Mouse (Mus musculus) limb, embryonic 14.5 days (tissue): Measurements from ENCODE around the gene Pign. TPM values are rescaled to one million over a fixed set of nuclear protein-coding genes. Genes with fewer than 3 reads are reported as not detected.

Experiments used
- ATAC-seq: fragments of 200-750 bp; cut with Nextera tagmentation; 2 replicates; pipeline ENCODE4 v1.8.0; 2017; ENCODE audit warnings: low read depth, moderate number of reproducible peaks, moderate TSS enrichment; ENCODE audit not compliant: low FRiP score
- DNase-seq: peaks from one replicate; pipeline ENCODE4 v3.0.0-alpha.2; 2015; ENCODE audit warnings: low spot score
- H3K27ac ChIP-seq: fragments of 300-500 bp; sonication (generic); replicated peaks from 2 replicates; pipeline ENCODE4 v1.5.1; 2014; ENCODE audit warnings: low read depth, mild to moderate bottlenecking, low read length, moderate library complexity, mixed read lengths
- H3K27me3 ChIP-seq: fragments of 300-500 bp; sonication (generic); 2 replicates; pipeline ENCODE4 v1.6.1; 2014; ENCODE audit warnings: low read length, mixed read lengths; ENCODE audit not compliant: control insufficient read depth, insufficient read depth
- H3K36me3 ChIP-seq: fragments of 300-500 bp; sonication (generic); 2 replicates; pipeline ENCODE4 v1.6.1; 2014; ENCODE audit warnings: mild to moderate bottlenecking, low read length, moderate library complexity, mixed read lengths; ENCODE audit not compliant: control insufficient read depth, insufficient read depth
- H3K4me1 ChIP-seq: fragments of 300-500 bp; sonication (generic); 2 replicates; pipeline ENCODE4 v1.6.1; 2014; ENCODE audit warnings: antibody characterized with exemption, low read length, mixed read lengths; ENCODE audit not compliant: control insufficient read depth, insufficient read depth
- H3K4me2 ChIP-seq: fragments of 300-500 bp; sonication (generic); replicated peaks from 2 replicates; pipeline ENCODE4 v1.6.1; 2014; ENCODE audit warnings: low read depth, mild to moderate bottlenecking, low read length, moderate library complexity; ENCODE audit not compliant: severe bottlenecking
- H3K4me3 ChIP-seq: fragments of 300-500 bp; sonication (generic); replicated peaks from 2 replicates; pipeline ENCODE4 v1.5.1; 2014; ENCODE audit warnings: low read length
- H3K9ac ChIP-seq: fragments of 300-500 bp; sonication (generic); 2 replicates; pipeline ENCODE4 v1.6.1; 2014; ENCODE audit warnings: mild to moderate bottlenecking, low read depth, low read length, moderate library complexity; ENCODE audit not compliant: severe bottlenecking
- H3K9me3 ChIP-seq: fragments of 300-500 bp; sonication (generic); 2 replicates; pipeline ENCODE4 v1.6.1; 2016; ENCODE audit warnings: low read length; ENCODE audit not compliant: control insufficient read depth
- POLR2A ChIP-seq: fragments of 200-500 bp; IDR thresholded peaks from 2 replicates; pipeline ENCODE4 v1.8.0; 2012; ENCODE audit warnings: inconsistent platforms, mild to moderate bottlenecking, moderate library complexity, borderline replicate concordance; ENCODE audit not compliant: insufficient read depth, insufficient read length; ENCODE audit errors: extremely low read depth
- WGBS: fragments of 180-500 bp; shearing (Covaris S2); extraction: QIAGEN DNeasy Blood & Tissue Kit; methylation state at CpG from one replicate; pipeline ENCODE4 v1.1.7; 2014; 5-methylcytosine and 5-hydroxymethylcytosine counted together
- polyA plus RNA-seq, 2 experiments: library from polyadenylated mRNA; depleted of rRNA in 1 of 2; stranded (reverse) in 1 of 2; unstranded in 1 of 2; fragments of >200 nt; fragmentation: Nextera tagmentation in 1 of 2; extraction: Ambion mirVana in 1 of 2; gene quantifications; 2 replicates each; pipeline versions ENCODE4 v1.2.1 to v1.2.3; 2012 to 2014

The Pign gene
- 20.1 and 31.0 TPM in 2 replicates for polyA plus RNA-seq (2012; rRNA removed)
- polyA plus RNA-seq (2014; fragmentation: Nextera tagmentation; extraction: Ambion mirVana), result 14.5 and 18.8 TPM in 2 replicates

DNA sequence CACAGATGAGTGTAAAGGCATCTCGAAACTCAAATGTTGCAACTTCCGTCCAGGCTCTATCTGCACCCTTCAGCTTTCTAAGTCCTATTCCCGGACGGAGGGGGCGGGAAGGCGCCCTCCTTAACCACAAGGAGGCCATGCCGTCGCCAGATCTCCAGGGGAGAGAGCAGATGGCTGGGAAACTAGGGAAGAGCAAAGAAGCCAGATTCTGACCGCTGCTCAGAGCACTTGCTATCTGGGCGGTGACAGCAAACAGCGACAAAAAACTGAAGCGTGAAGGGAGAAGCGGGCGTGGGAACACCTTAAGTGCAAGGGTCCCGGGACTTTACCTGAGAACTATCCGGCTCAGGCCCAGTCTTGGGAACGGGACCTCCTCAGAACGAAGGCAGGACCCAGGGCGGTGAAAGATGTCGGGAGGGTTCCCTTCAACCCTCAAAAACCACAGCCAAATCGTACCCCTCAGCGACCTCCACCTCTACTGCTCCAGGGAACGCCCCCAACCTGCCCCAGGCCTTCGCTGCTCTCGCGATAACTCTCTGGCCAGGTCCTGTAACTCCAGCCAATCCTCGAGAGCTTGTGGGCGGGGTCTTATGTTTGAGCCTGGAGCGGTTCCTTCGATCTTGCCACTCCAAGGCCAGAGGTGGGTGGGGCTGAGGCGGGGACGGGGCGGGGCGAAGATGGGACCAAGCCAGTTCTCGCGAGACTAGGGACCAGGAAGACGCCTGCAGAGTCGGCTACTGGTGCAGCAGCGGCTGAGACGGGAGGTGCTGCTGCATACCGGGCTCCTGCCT lies at the start of gene Pign, which contains the start of gene Relch:
Gene Pign, minus strand, starts transcription at position 507 of the 791 bp plus-strand sequence.
Gene Relch, plus strand, starts transcription at position 691 of the 791 bp plus-strand sequence.
- Histone ChIP-seq H3K27me3 (no peaks in the 10 kb centered on the region), H3K4me1 (peaks cover 11% of the 10 kb centered on the region), H3K27ac (peak within 1 kb of the TSS; percentile 71), H3K4me2 (peak within 1 kb of the TSS; percentile 80), H3K9ac (peak within 1 kb of the TSS; percentile 90), H3K4me3 (peak within 1 kb of the TSS; percentile 98), H3K9me3 (no peaks in the 10 kb centered on the region), H3K36me3 (no peaks in the 10 kb centered on the region)
- peak; percentile 100 for DNase-seq
- ATAC-seq, result peak; percentile 99
- TF ChIP-seq POLR2A, result peak; percentile 76; the same call in 1 of the 2 replicates
- WGBS, result under 1% methylated on average over 41 of the region's 41 CpGs

DNA sequence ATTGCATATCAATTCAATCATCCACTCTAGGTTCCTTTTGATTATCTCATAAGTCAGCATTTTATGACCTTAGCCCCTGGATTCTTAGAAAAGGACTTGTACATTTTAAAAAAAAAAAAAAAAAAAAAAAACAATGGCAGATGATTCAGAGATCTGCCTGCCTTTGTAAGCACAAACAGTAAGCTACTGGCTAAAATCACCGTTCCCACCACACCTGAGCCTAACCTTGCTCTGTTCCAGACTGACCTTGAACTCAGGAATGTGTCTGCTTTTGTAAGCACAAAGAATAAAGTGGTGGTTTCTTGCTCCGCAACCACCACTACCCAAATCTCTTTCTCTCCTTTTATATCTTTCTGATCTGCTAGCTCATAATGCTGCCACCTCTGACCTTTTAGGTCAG lies 49.3 kb upstream of the Pign start:
- Histone ChIP-seq H3K27me3 (no peaks in the 10 kb centered on the region), H3K4me3 (no peak overlapping the region), H3K36me3 (peaks cover 35% of the 10 kb centered on the region), H3K27ac (no peak overlapping the region), H3K9ac (no peak overlapping the region), H3K4me1 (no peaks in the 10 kb centered on the region), H3K4me2 (no peak overlapping the region), H3K9me3 (no peaks in the 10 kb centered on the region)
- no peak for ATAC-seq
- WGBS, result 91% methylated on average over 2 of the region's 2 CpGs
- TF ChIP-seq POLR2A, result no peak
- no peak for DNase-seq

DNA sequence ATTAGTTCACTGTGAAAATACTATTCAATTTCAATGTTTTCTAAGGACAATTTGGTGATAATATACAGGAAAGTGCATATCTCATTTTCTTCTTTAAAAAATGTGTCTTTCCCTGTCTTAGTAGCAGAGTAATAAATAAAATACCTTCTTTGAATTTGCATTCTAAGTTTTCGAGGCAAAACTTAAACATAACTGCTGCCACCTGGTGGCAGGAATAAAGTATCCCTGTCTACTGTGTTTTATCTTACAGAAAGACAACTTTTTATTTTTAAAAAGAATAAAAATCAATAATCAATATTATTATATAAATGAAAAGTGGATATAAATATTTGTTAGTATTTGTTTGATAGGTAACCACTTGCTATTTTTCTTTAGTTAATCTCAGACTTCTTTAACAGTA lies 47.8 kb upstream of the Pign start:
- 32% methylated on average over 1 of the region's 1 CpGs for WGBS
- no peaks in the 10 kb centered on the region for H3K9me3 ChIP-seq

DNA sequence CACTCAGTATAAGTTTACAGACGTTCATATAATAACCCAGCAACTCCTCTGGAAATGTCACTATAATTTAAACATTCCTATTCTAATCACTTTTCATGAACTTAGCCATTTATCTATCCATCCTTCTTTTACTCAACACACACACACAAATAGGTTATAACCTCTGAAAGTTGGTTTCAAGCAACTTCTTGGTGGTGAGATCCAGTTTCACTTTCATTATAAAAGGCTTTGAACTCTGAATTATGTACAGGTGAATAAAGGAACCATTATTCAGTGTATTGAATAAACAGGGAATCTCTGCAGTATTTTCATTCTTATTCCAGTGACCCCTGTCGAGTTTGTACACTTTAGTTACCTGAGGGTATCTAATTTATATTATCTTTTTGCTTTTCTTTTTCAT lies 45.9 kb upstream of the Pign start:
- Histone ChIP-seq H3K9me3 (no peaks in the 10 kb centered on the region), H3K36me3 (peaks cover 35% of the 10 kb centered on the region), H3K4me2 (no peak overlapping the region), H3K27me3 (no peaks in the 10 kb centered on the region), H3K4me1 (no peaks in the 10 kb centered on the region), H3K4me3 (no peak overlapping the region), H3K27ac (no peak overlapping the region), H3K9ac (no peak overlapping the region)
- 85% methylated on average over 2 of the region's 2 CpGs for WGBS
- no peak for DNase-seq
- no peak for ATAC-seq
- no peak for TF ChIP-seq POLR2A

More for the DNA sequence above, 47.8 kb upstream of the Pign start:
- H3K4me3 ChIP-seq, result no peak overlapping the region
- peaks cover 37% of the 10 kb centered on the region for H3K36me3 ChIP-seq
- DNase-seq (peak; percentile 31), ATAC-seq (no peak)
- no peak overlapping the region for H3K9ac ChIP-seq
- TF ChIP-seq POLR2A, result no peak
- no peaks in the 10 kb centered on the region for H3K27me3 ChIP-seq
- no peak overlapping the region for H3K27ac ChIP-seq
- H3K4me2 ChIP-seq, result no peak overlapping the region
- H3K4me1 ChIP-seq, result no peaks in the 10 kb centered on the region

DNA sequence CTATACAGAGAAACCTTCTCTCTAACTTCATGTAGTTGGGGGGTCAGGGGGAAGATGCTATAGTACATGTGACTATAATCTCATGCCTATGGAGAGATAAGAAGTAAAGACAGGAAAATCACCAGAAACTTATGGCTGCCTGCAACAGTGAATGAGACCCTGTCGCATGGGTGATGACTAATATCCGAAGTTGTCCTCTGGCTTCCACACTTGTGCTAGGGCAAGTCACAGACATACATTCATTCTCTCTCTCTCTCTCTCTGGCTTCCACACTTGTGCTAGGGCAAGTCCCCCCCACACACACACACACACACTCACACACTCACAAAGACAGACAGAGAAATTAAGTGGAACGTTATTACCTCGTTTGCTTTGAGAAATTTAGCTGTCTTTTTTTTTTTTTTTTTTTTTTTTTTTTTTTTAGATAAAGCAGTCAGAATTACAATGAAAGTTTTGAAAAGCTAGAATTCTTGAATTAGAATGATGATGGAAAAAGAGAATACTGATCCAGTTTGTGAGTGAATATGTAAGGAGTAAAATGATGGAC lies 37.6 kb upstream of the Pign start:
- Histone ChIP-seq H3K9me3 (no peaks in the 10 kb centered on the region), H3K4me3 (no peak overlapping the region), H3K4me2 (no peak overlapping the region), H3K27ac (no peak overlapping the region), H3K9ac (no peak overlapping the region), H3K36me3 (peaks cover 9% of the 10 kb centered on the region; the same call in 1 of the 2 replicates), H3K27me3 (no peaks in the 10 kb centered on the region), H3K4me1 (no peaks in the 10 kb centered on the region)
- TF ChIP-seq POLR2A, result no peak
- DNase-seq (no peak), ATAC-seq (no peak)
- WGBS, result 91% methylated on average over 4 of the region's 4 CpGs
